Mouse (Mus musculus): Measurements from ENCODE around the gene Mrps21. TPM values are rescaled to one million over a fixed set of nuclear protein-coding genes. Genes with fewer than 3 reads are reported as not detected.

The Mrps21 gene
- total and polyA plus RNA-seq, 3 experiments: 251 to 557 (median 317) TPM

GRCm38 (mm10) chr3:95872048-95872447 is 729 bp upstream of the Mrps21 start:
- peaks cover 25 to 56% of the 10 kb centered on the region in 2 experiments for H3K36me3 ChIP-seq (replicated peaks in 1 of 2; ENCODE audit: control insufficient read depth in 1 of 2, insufficient read depth in 1 of 2, low read length in 1 of 2)
- no peak for DNase-seq (ENCODE audit: extremely low read depth)
- H3K79me2 ChIP-seq (replicated peaks; ENCODE audit: control insufficient read depth, extremely low read depth, insufficient read depth, poor library complexity, severe bottlenecking): peaks cover 43% of the 10 kb centered on the region
- H3K9ac ChIP-seq (ENCODE audit: insufficient read depth, low read depth): peak overlapping the region; percentile 91
- H3K27ac ChIP-seq (ENCODE audit: insufficient read depth, low read depth): peak overlapping the region; percentile 38; the same call in 1 of the 2 replicates
- peak overlapping the region; percentile 68 to 96 (median 94) for H3K4me3 ChIP-seq (replicated peaks in 1 of 3; ENCODE audit: low read depth in 2 of 3, low read length in 2 of 3, poor library complexity in 1 of 3)
- no peaks in the 10 kb centered on the region for H3K9me3 ChIP-seq (replicated peaks; ENCODE audit: low read length)
- in situ Hi-C loops (cut with MboI; ENCODE audit: low pct_ligation_motif_present, low pct_unique_long_range_greater_than_20kb, low sequenced_read_pairs): no loop called here
- TF ChIP-seq CHD2 (IDR thresholded peaks at IDR 0.05; ENCODE audit: low read length) (no peak), MYC (IDR thresholded peaks at IDR 0.05; ENCODE audit: low read depth, low read length) (no peak), MXI1 (IDR thresholded peaks at IDR 0.05; ENCODE audit: low read depth, low read length) (0 out of 2 replicates have a peak, but pooled peaks have one; percentile 21), RAD21 (IDR thresholded peaks at IDR 0.05; ENCODE audit: low read depth, low read length) (no peak)
- H3K4me2 ChIP-seq (ENCODE audit: insufficient read depth, low read depth, poor library complexity, severe bottlenecking): peak overlapping the region; percentile 96
- H3K27me3 ChIP-seq (replicated peaks): no peaks in the 10 kb centered on the region
- dilution Hi-C loops (cut with MboI; ENCODE audit: extremely low pct_ligation_motif_present, extremely low pct_unique_long_range_greater_than_20kb, low sequenced_read_pairs): no loop called here
- H3K4me1 ChIP-seq (ENCODE audit: control insufficient read depth in 1 of 2, insufficient read depth in 2 of 2): peaks cover 3 to 19% of the 10 kb centered on the region in 2 experiments; a peak in 3 of 4 replicates

GRCm38 (mm10) chr3:95870976-95871375 is 343 bp downstream of the Mrps21 start:
- H3K27me3 ChIP-seq (replicated peaks): no peaks in the 10 kb centered on the region
- peak overlapping the region; percentile 87 for H3K4me2 ChIP-seq (ENCODE audit: insufficient read depth, low read depth, poor library complexity, severe bottlenecking)
- H3K9me3 ChIP-seq (replicated peaks; ENCODE audit: low read length): no peaks in the 10 kb centered on the region
- H3K27ac ChIP-seq (ENCODE audit: insufficient read depth, low read depth): no peak overlapping the region
- DNase-seq (ENCODE audit: extremely low read depth): no peak
- in situ Hi-C loops (cut with MboI; ENCODE audit: low pct_ligation_motif_present, low pct_unique_long_range_greater_than_20kb, low sequenced_read_pairs): no loop called here
- peaks cover 3 to 19% of the 10 kb centered on the region in 2 experiments; a peak in 3 of 4 replicates for H3K4me1 ChIP-seq (ENCODE audit: control insufficient read depth in 1 of 2, insufficient read depth in 2 of 2)
- H3K4me3 ChIP-seq (replicated peaks in 1 of 3; ENCODE audit: low read depth in 2 of 3, low read length in 2 of 3, poor library complexity in 1 of 3): peak overlapping the region; percentile 68 to 96 (median 94)
- H3K36me3 ChIP-seq (replicated peaks in 1 of 2; ENCODE audit: control insufficient read depth in 1 of 2, insufficient read depth in 1 of 2, low read length in 1 of 2): peaks cover 25 to 62% of the 10 kb centered on the region in 2 experiments
- dilution Hi-C loops (cut with MboI; ENCODE audit: extremely low pct_ligation_motif_present, extremely low pct_unique_long_range_greater_than_20kb, low sequenced_read_pairs): no loop called here
- H3K79me2 ChIP-seq (replicated peaks; ENCODE audit: control insufficient read depth, extremely low read depth, insufficient read depth, poor library complexity, severe bottlenecking): peaks cover 43% of the 10 kb centered on the region
- TF ChIP-seq TBP (conservative IDR thresholded peaks at IDR 0.05; ENCODE audit: low read depth, low read length) (no peak), MXI1 (IDR thresholded peaks at IDR 0.05; ENCODE audit: low read depth, low read length) (no peak), CHD2 (IDR thresholded peaks at IDR 0.05; ENCODE audit: low read length) (no peak), UBTF (IDR thresholded peaks at IDR 0.05; ENCODE audit: low read depth, low read length) (no peak), IRF4 (IDR thresholded peaks at IDR 0.05; ENCODE audit: low read depth, low read length) (no peak), NRF1 (IDR thresholded peaks at IDR 0.05; ENCODE audit: low read depth, low read length) (no peak), JUND (conservative IDR thresholded peaks at IDR 0.05; ENCODE audit: low read depth, low read length) (no peak), ZC3H11A (IDR thresholded peaks at IDR 0.05; ENCODE audit: low read depth, low read length) (no peak)
- H3K9ac ChIP-seq (ENCODE audit: insufficient read depth, low read depth): peak overlapping the region; percentile 88

- in situ Hi-C loops (cut with MboI; ENCODE audit: low pct_ligation_motif_present, low pct_unique_long_range_greater_than_20kb, low sequenced_read_pairs): loop anchor here (5.0 kb wide), 1 partner anchor 35 kb away; the partner anchor contains the start of gene Car14
- Histone ChIP-seq H3K79me2 (replicated peaks; ENCODE audit: control insufficient read depth, extremely low read depth, insufficient read depth, poor library complexity, severe bottlenecking) (peaks cover 27% of the 10 kb centered on the region), H3K9me3 (replicated peaks; ENCODE audit: low read length) (no peaks in the 10 kb centered on the region), H3K4me1 (ENCODE audit: control insufficient read depth in 1 of 2, insufficient read depth in 2 of 2) (peaks cover 3 to 16% of the 10 kb centered on the region in 2 experiments; a peak in 3 of 4 replicates), H3K4me3 (replicated peaks in 1 of 3; ENCODE audit: low read depth in 2 of 3, low read length in 2 of 3, poor library complexity in 1 of 3) (no peak overlapping the region), H3K27ac (ENCODE audit: insufficient read depth, low read depth) (no peak overlapping the region), H3K4me2 (ENCODE audit: insufficient read depth, low read depth, poor library complexity, severe bottlenecking) (no peak overlapping the region), H3K9ac (ENCODE audit: insufficient read depth, low read depth) (no peak overlapping the region), H3K36me3 (replicated peaks in 1 of 2; ENCODE audit: control insufficient read depth in 1 of 2, insufficient read depth in 1 of 2, low read length in 1 of 2) (peaks cover 41 to 74% of the 10 kb centered on the region in 2 experiments), H3K27me3 (replicated peaks) (no peaks in the 10 kb centered on the region)
- TF ChIP-seq MAZ (IDR thresholded peaks at IDR 0.05; ENCODE audit: low read depth, low read length): no peak
- TF ChIP-seq MAX (IDR thresholded peaks at IDR 0.05; ENCODE audit: low read length): no peak
- TF ChIP-seq ZKSCAN1 (IDR thresholded peaks at IDR 0.05; ENCODE audit: borderline replicate concordance, low read depth, low read length): no peak
- DNase-seq (ENCODE audit: extremely low read depth): no peak
- dilution Hi-C loops (cut with MboI; ENCODE audit: extremely low pct_ligation_motif_present, extremely low pct_unique_long_range_greater_than_20kb, low sequenced_read_pairs): no loop called here
Measured at GRCm38 (mm10) chr3:95867408-95867807, 3.9 kb downstream of the Mrps21 start.
